Mouse (Mus musculus) intestine, postnatal 0 days (tissue): ENCODE data around the gene Lhx4. TPM values are rescaled to one million over a fixed set of nuclear protein-coding genes. Genes with fewer than 3 reads are reported as not detected.

Source experiments
- ATAC-seq: fragments of 200-750 bp; cut with Nextera tagmentation; 2 replicates; pipeline ENCODE4 v1.8.0; 2017; ENCODE audit warnings: mild to moderate bottlenecking, moderate TSS enrichment, moderate library complexity
- H3K27ac ChIP-seq: fragments of 300-500 bp; sonication (generic); 2 replicates; pipeline ENCODE4 v1.5.1; 2014; ENCODE audit warnings: mild to moderate bottlenecking, low read depth, low read length, moderate library complexity
- H3K27me3 ChIP-seq: fragments of 300-500 bp; sonication (generic); replicated peaks from 2 replicates; pipeline ENCODE4 v1.6.1; 2014; ENCODE audit warnings: low read length, mixed read lengths; ENCODE audit not compliant: control insufficient read depth, insufficient read depth
- H3K36me3 ChIP-seq: fragments of 300-500 bp; sonication (generic); 2 replicates; pipeline ENCODE4 v1.6.1; 2014; ENCODE audit warnings: mild to moderate bottlenecking, moderate library complexity; ENCODE audit not compliant: control insufficient read depth, insufficient read depth
- H3K4me1 ChIP-seq: fragments of 300-500 bp; sonication (generic); replicated peaks from 2 replicates; pipeline ENCODE4 v1.6.1; 2014; ENCODE audit warnings: antibody characterized with exemption, low read length, mixed read lengths; ENCODE audit not compliant: control insufficient read depth, insufficient read depth
- H3K4me2 ChIP-seq: fragments of 300-500 bp; sonication (generic); replicated peaks from 2 replicates; pipeline ENCODE4 v1.6.1; 2014; ENCODE audit warnings: low read depth, mild to moderate bottlenecking, moderate library complexity
- H3K4me3 ChIP-seq: fragments of 300-500 bp; sonication (generic); 2 replicates; pipeline ENCODE4 v1.5.1; 2014; ENCODE audit warnings: low read depth, low read length
- H3K9ac ChIP-seq: fragments of 300-500 bp; sonication (generic); 2 replicates; pipeline ENCODE4 v1.6.1; 2014; ENCODE audit warnings: mild to moderate bottlenecking, low read depth, low read length
- H3K9me3 ChIP-seq: fragments of 300-500 bp; sonication (generic); 2 replicates; pipeline ENCODE4 v1.6.1; 2016; ENCODE audit warnings: mixed run types; ENCODE audit not compliant: control insufficient read depth
- CTCF ChIP-seq: sonication (generic); IDR thresholded peaks from 2 replicates; pipeline ENCODE4 v1.5.1; 2016; ENCODE audit warnings: low read depth, mild to moderate bottlenecking, control low read depth, antibody characterized with exemption, moderate library complexity
- WGBS: fragments of 180-500 bp; shearing (Covaris S2); extraction: QIAGEN DNeasy Blood & Tissue Kit; methylation state at CpG from one replicate; pipeline ENCODE4 v1.1.7; 2014; 5-methylcytosine and 5-hydroxymethylcytosine counted together
- polyA plus RNA-seq: library from polyadenylated mRNA; unstranded; fragments of >200 nt; fragmentation: Nextera tagmentation; extraction: Ambion mirVana; gene quantifications from 2 replicates; pipeline ENCODE4 v1.2.1, GENCODE M21; 2015

Gene Lhx4
- polyA plus RNA-seq, result 0.01 TPM in 1 of 2 replicates, not detected in the other

GRCm38 (mm10) chr1:155751484-155752255 is at the start of gene Lhx4:
Gene Lhx4, minus strand, starts transcription at chr1:155751684.
- no peaks in the 10 kb centered on the region for H3K4me1 ChIP-seq
- no peaks in the 10 kb centered on the region for H3K9me3 ChIP-seq
- no peak within 1 kb of the TSS for H3K9ac ChIP-seq
- WGBS, result 62% methylated on average over 6 of the region's 6 CpGs
- no peaks in the 10 kb centered on the region for H3K36me3 ChIP-seq
- TF ChIP-seq CTCF, result no peak
- no peak for ATAC-seq
- no peak within 1 kb of the TSS for H3K27ac ChIP-seq
- peaks cover 55% of the 10 kb centered on the region for H3K27me3 ChIP-seq
- H3K4me3 ChIP-seq, result no peak within 1 kb of the TSS
- H3K4me2 ChIP-seq, result no peak within 1 kb of the TSS

GRCm38 (mm10) chr1:155798000-155798399 is 46.5 kb upstream of the Lhx4 start:
- WGBS, result 90% methylated on average over 4 of the region's 4 CpGs
- Histone ChIP-seq H3K9ac (no peak overlapping the region), H3K4me3 (no peak overlapping the region), H3K27ac (no peak overlapping the region), H3K4me1 (no peaks in the 10 kb centered on the region), H3K27me3 (no peaks in the 10 kb centered on the region), H3K36me3 (peaks cover 28% of the 10 kb centered on the region), H3K4me2 (no peak overlapping the region), H3K9me3 (no peaks in the 10 kb centered on the region)
- no peak for ATAC-seq
- TF ChIP-seq CTCF, result no peak

- Histone ChIP-seq H3K27me3 (no peaks in the 10 kb centered on the region), H3K4me1 (no peaks in the 10 kb centered on the region), H3K9ac (no peak overlapping the region), H3K9me3 (no peaks in the 10 kb centered on the region), H3K4me3 (no peak overlapping the region), H3K36me3 (peaks cover 26% of the 10 kb centered on the region), H3K4me2 (no peak overlapping the region), H3K27ac (no peak overlapping the region)
- ATAC-seq, result no peak
- 72% methylated on average over 4 of the region's 4 CpGs for WGBS
- TF ChIP-seq CTCF, result no peak
Measured at GRCm38 (mm10) chr1:155797425-155797824, 45.9 kb upstream of the Lhx4 start.

GRCm38 (mm10) chr1:155796757-155797405 is 45.4 kb upstream of the Lhx4 start:
- ATAC-seq, result peak; percentile 50; the same call in 1 of the 2 replicates
- 62% methylated on average over 11 of the region's 11 CpGs for WGBS
- no peak overlapping the region for H3K9ac ChIP-seq
- peaks cover 31% of the 10 kb centered on the region for H3K36me3 ChIP-seq
- no peaks in the 10 kb centered on the region for H3K9me3 ChIP-seq
- H3K27me3 ChIP-seq, result no peaks in the 10 kb centered on the region
- H3K4me1 ChIP-seq, result no peaks in the 10 kb centered on the region
- H3K4me2 ChIP-seq, result no peak overlapping the region
- no peak overlapping the region for H3K4me3 ChIP-seq
- H3K27ac ChIP-seq, result no peak overlapping the region
- no peak for TF ChIP-seq CTCF

- 91% methylated on average over 5 of the region's 5 CpGs for WGBS
- Histone ChIP-seq H3K27me3 (no peaks in the 10 kb centered on the region), H3K4me1 (no peaks in the 10 kb centered on the region), H3K4me3 (no peak overlapping the region), H3K9ac (no peak overlapping the region), H3K27ac (no peak overlapping the region), H3K36me3 (peaks cover 34% of the 10 kb centered on the region), H3K9me3 (no peaks in the 10 kb centered on the region), H3K4me2 (no peak overlapping the region)
- no peak for TF ChIP-seq CTCF
- ATAC-seq, result no peak
Measured at GRCm38 (mm10) chr1:155795791-155796233, 44.3 kb upstream of the Lhx4 start.

GRCm38 (mm10) chr1:155794855-155795254 is 43.4 kb upstream of the Lhx4 start:
- no peak for ATAC-seq
- WGBS, result 82% methylated on average over 6 of the region's 6 CpGs

More at GRCm38 (mm10) chr1:155794855-155795254, 43.4 kb upstream of the Lhx4 start:
- no peak overlapping the region for H3K4me2 ChIP-seq
- H3K9me3 ChIP-seq, result no peaks in the 10 kb centered on the region
- H3K4me3 ChIP-seq, result no peak overlapping the region
- TF ChIP-seq CTCF, result no peak
- H3K4me1 ChIP-seq, result no peaks in the 10 kb centered on the region
- no peak overlapping the region for H3K9ac ChIP-seq
- peaks cover 44% of the 10 kb centered on the region for H3K36me3 ChIP-seq
- no peak overlapping the region for H3K27ac ChIP-seq
- no peaks in the 10 kb centered on the region for H3K27me3 ChIP-seq
